Mouse (Mus musculus) lung, postnatal 0 days (tissue): Measurements from ENCODE around the gene Cnpy2.

ENCODE experiments used
- CTCF ChIP-seq: IDR thresholded peaks from 2 replicates; pipeline ENCODE4 v1.5.1; 2016; ENCODE audit warnings: antibody characterized with exemption, mild to moderate bottlenecking
- EP300 ChIP-seq: IDR thresholded peaks from 2 replicates; pipeline ENCODE4 v1.6.1; 2016; ENCODE audit warnings: antibody characterized with exemption, mild to moderate bottlenecking, control low read depth

- TF ChIP-seq CTCF = no peak
- TF ChIP-seq EP300 = no peak
Observed at GRCm38 (mm10) chr10:128338948-128339347, 16.7 kb downstream of the Cnpy2 start.
